Mouse (Mus musculus): ENCODE data around the gene Ucma.

GRCm38 (mm10) chr2:4950986-4951385, 24.9 kb upstream of the Ucma start:
- no peak for TF ChIP-seq CTCF (conservative IDR thresholded peaks at IDR 0.05; ENCODE audit: insufficient read depth, insufficient read length, low read depth, low read length)
- no peak for TF ChIP-seq POLR2A (IDR thresholded peaks at IDR 0.05; ENCODE audit: low read depth, low read length)

Measured in kidney, adult 2 months (tissue).